Mouse (Mus musculus): ENCODE measurements around the gene Ddx60. TPM values are rescaled to one million over a fixed set of nuclear protein-coding genes. Genes with fewer than 3 reads are reported as not detected.

Ddx60 gene
- total RNA-seq, 2 experiments from 2014 or later: 3.2 to 5.8 TPM

GRCm38 (mm10) chr8:61984941-61985340 is 57.1 kb downstream of the Ddx60 start:
- ATAC-seq (replicated peaks; ENCODE audit: low FRiP score, poor library complexity, severe bottlenecking): no peak

- no peak for ATAC-seq (replicated peaks; ENCODE audit: low FRiP score, poor library complexity, severe bottlenecking)
Measured at GRCm38 (mm10) chr8:61985703-61986475, 58.0 kb downstream of the Ddx60 start.

GRCm38 (mm10) chr8:61989464-61989863 is 61.6 kb downstream of the Ddx60 start:
- no peak for ATAC-seq (replicated peaks; ENCODE audit: low FRiP score, poor library complexity, severe bottlenecking)

GRCm38 (mm10) chr8:61992796-61993195 is 64.9 kb downstream of the Ddx60 start:
- no peak for ATAC-seq (replicated peaks; ENCODE audit: low FRiP score, poor library complexity, severe bottlenecking)

- ATAC-seq (replicated peaks; ENCODE audit: low FRiP score, poor library complexity, severe bottlenecking): no peak
Measured at GRCm38 (mm10) chr8:61997125-61997524, 69.2 kb downstream of the Ddx60 start.

GRCm38 (mm10) chr8:62014166-62014565 is 86.3 kb downstream of the Ddx60 start:
- no peak for ATAC-seq (replicated peaks; ENCODE audit: low FRiP score, poor library complexity, severe bottlenecking)

- no peak for ATAC-seq (replicated peaks; ENCODE audit: low FRiP score, poor library complexity, severe bottlenecking)
Measured at GRCm38 (mm10) chr8:62014582-62014981, 86.7 kb downstream of the Ddx60 start.

GRCm38 (mm10) chr8:62034351-62034750 is 106.5 kb downstream of the Ddx60 start:
- no peak for ATAC-seq (replicated peaks; ENCODE audit: low FRiP score, poor library complexity, severe bottlenecking)

- ATAC-seq (replicated peaks; ENCODE audit: low FRiP score, poor library complexity, severe bottlenecking): no peak
Measured at GRCm38 (mm10) chr8:62046809-62047208, 118.9 kb downstream of the Ddx60 start.

GRCm38 (mm10) chr8:62060357-62060756 is 132.5 kb downstream of the Ddx60 start:
- ATAC-seq (replicated peaks; ENCODE audit: low FRiP score, poor library complexity, severe bottlenecking): no peak

- ATAC-seq (replicated peaks; ENCODE audit: low FRiP score, poor library complexity, severe bottlenecking): no peak
Measured at GRCm38 (mm10) chr8:62068305-62068704, 140.4 kb downstream of the Ddx60 start.

- no peak for ATAC-seq (replicated peaks; ENCODE audit: low FRiP score, poor library complexity, severe bottlenecking)
Measured at GRCm38 (mm10) chr8:62080195-62080802, 152.4 kb downstream of the Ddx60 start.

GRCm38 (mm10) chr8:62081804-62082203 is 153.9 kb downstream of the Ddx60 start:
- ATAC-seq (replicated peaks; ENCODE audit: low FRiP score, poor library complexity, severe bottlenecking): no peak

Other genes starting within 250 kb of the Ddx60 start
- 0.63 TPM in 1 of 2 replicates, not detected in the other for gene Palld, start 25.4 kb upstream of the Ddx60 start, total RNA-seq (2015; ENCODE audit: low replicate concordance)
- 0.68 and 1.1 TPM in 2 replicates for gene Palld, start 25.4 kb upstream of the Ddx60 start, total RNA-seq (2017; ENCODE audit: low replicate concordance)
- gene Anxa10, start 195.1 kb downstream of the Ddx60 start, total RNA-seq (2015; ENCODE audit: low replicate concordance): not detected in 2 replicates
- gene Anxa10, start 195.1 kb downstream of the Ddx60 start, total RNA-seq (2017; ENCODE audit: low replicate concordance): not detected in 2 replicates

Data from erythroblast, adult 5-6 weeks (primary cell).